Mouse (Mus musculus) central nervous system, embryonic 18 days (tissue): ENCODE measurements around the gene Bco1. TPM values are rescaled to one million over a fixed set of nuclear protein-coding genes. Genes with fewer than 3 reads are reported as not detected.

Source experiments
- polyA plus RNA-seq: library from polyadenylated mRNA; depleted of rRNA; stranded (reverse); fragments of >200 nt; gene quantifications from 2 replicates; pipeline ENCODE4 v1.2.3, GENCODE M21; 2012; rRNA removed

Bco1 gene
- polyA plus RNA-seq, result 0.09 and 0.13 TPM in 2 replicates

GRCm38 (mm10) chr8:117095647-117096046, at the start of gene Bco1:
TSS of gene Bco1 (plus strand) at chr8:117095854.

GRCm38 (mm10) chr8:117082399-117082872, 13.2 kb upstream of the Bco1 start, which contains the start of gene Pkd1l2:
TSS of gene Pkd1l2 (minus strand) at chr8:117082449.

GRCm38 (mm10) chr8:117158135-117158761, 62.6 kb downstream of the Bco1 start, which contains the start of gene Gan:
TSS of gene Gan (plus strand) at chr8:117158135.

Other genes starting within 250 kb of the Bco1 start
- gene Cmc2, start 174.4 kb upstream of the Bco1 start, polyA plus RNA-seq, result 10.2 and 11.7 TPM in 2 replicates
- 6.6 and 7.8 TPM in 2 replicates for gene Cenpn, start 174.1 kb upstream of the Bco1 start, polyA plus RNA-seq
- gene Atmin, start 152.5 kb upstream of the Bco1 start, polyA plus RNA-seq, result 21.7 and 21.8 TPM in 2 replicates
- 5.9 and 6.9 TPM in 2 replicates for gene 1700030J22Rik, start 116.9 kb upstream of the Bco1 start, polyA plus RNA-seq
- gene Gcsh, start 102.3 kb upstream of the Bco1 start, polyA plus RNA-seq, result 55.2 and 64.8 TPM in 2 replicates
- gene Pkd1l2, start 13.4 kb upstream of the Bco1 start, polyA plus RNA-seq, result 0.03 and 0.04 TPM in 2 replicates
- 10.8 and 11.1 TPM in 2 replicates for gene Gan, start 62.3 kb downstream of the Bco1 start, polyA plus RNA-seq
- gene Cmip, start 161.2 kb downstream of the Bco1 start, polyA plus RNA-seq, result 150 and 190 TPM in 2 replicates